Mouse (Mus musculus): ENCODE data around the gene Chil6. TPM values are rescaled to one million over a fixed set of nuclear protein-coding genes. Genes with fewer than 3 reads are reported as not detected.
A peak's percentile ranks its signal among the peaks of the same experiment; 100 is the strongest.

The Chil6 gene
- total RNA-seq (2014; rRNA removed) (not detected in 2 replicates), polyA plus RNA-seq (2012; rRNA removed) (not detected in 2 replicates)

- no peak for DNase-seq (ENCODE audit: extremely low read depth, low read depth, low spot score)
- Histone ChIP-seq H3K27me3 (ENCODE audit: control insufficient read depth, insufficient read depth, low read length) (no peaks in the 10 kb centered on the region), H3K27ac (replicated peaks; ENCODE audit: insufficient read depth, low read depth, low read length) (no peak within 1 kb of the TSS), H3K36me3 (ENCODE audit: control insufficient read depth, insufficient read depth, low read length) (no peaks in the 10 kb centered on the region), H3K4me1 (ENCODE audit: control insufficient read depth, insufficient read depth, low read length) (no peaks in the 10 kb centered on the region), H3K4me3 (ENCODE audit: insufficient read depth, low read depth, low read length) (no peak within 1 kb of the TSS), H3K9ac (ENCODE audit: low read depth, low read length) (no peak within 1 kb of the TSS), H3K79me2 (ENCODE audit: control insufficient read depth, insufficient read depth, low read length) (no peaks in the 10 kb centered on the region)
- TF ChIP-seq POLR2A (IDR thresholded peaks at IDR 0.05; ENCODE audit: extremely low read depth, insufficient read depth, low read length) (no peak), CTCF (IDR thresholded peaks at IDR 0.05; ENCODE audit: low read depth, low read length) (no peak)
Observed at GRCm38 (mm10) chr3:106406082-106406481, at the start of gene Chil6. TSS of gene Chil6 (minus strand) at chr3:106406182.

DNA sequence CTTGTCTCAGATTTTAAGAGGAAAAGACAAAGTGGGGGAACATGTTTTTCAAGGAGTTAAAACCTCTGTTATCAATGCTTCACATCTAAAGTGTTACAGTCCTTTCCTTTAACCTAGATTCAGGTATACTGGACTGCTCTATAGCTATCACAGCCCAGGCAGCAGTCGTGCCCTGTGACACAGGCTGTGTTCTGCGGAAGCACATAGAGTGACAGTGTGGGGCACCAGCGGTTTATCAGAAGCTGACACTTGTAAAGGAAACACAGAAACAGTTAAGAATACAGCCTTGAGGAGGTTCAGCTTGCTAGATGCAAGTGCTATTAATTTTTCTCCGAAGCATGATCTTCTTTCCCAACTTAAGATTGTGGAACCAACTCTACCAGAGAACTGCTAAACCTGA is 46.6 kb upstream of the Chil6 start:
- Histone ChIP-seq H3K4me3 (ENCODE audit: insufficient read depth, low read depth, low read length) (no peak overlapping the region), H3K27ac (replicated peaks; ENCODE audit: insufficient read depth, low read depth, low read length) (no peak overlapping the region), H3K27me3 (ENCODE audit: control insufficient read depth, insufficient read depth, low read length) (no peaks in the 10 kb centered on the region), H3K36me3 (ENCODE audit: control insufficient read depth, insufficient read depth, low read length) (no peaks in the 10 kb centered on the region), H3K4me1 (ENCODE audit: control insufficient read depth, insufficient read depth, low read length) (no peaks in the 10 kb centered on the region), H3K79me2 (ENCODE audit: control insufficient read depth, insufficient read depth, low read length) (no peaks in the 10 kb centered on the region), H3K9ac (ENCODE audit: low read depth, low read length) (no peak overlapping the region)
- TF ChIP-seq POLR2A (IDR thresholded peaks at IDR 0.05; ENCODE audit: extremely low read depth, insufficient read depth, low read length) (no peak), CTCF (IDR thresholded peaks at IDR 0.05; ENCODE audit: low read depth, low read length) (no peak)
- no peak for DNase-seq (ENCODE audit: extremely low read depth, low read depth, low spot score)
- WGBS: 74% methylated on average over 4 of the region's 4 CpGs

DNA sequence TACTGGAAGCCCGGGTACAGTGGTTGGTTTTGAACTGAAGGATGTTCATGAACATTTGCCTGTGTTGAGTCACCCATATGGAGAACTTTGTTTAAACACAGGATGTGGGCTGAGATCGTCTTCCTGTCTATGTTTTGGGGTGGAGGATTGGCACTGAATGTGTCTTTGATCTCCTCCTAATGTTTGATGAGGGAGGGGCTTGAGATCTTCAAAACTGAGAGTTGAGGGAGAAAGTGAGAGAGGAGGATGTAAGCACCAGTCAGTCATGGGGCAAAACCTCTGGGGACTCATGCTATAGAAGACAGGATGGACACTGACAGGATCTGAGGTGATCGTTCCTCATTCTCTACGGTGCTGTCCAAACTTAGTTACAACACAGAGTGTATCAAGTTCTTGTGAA is 43.6 kb upstream of the Chil6 start:
- no peak overlapping the region for H3K27ac ChIP-seq (replicated peaks; ENCODE audit: insufficient read depth, low read depth, low read length)
- TF ChIP-seq CTCF (IDR thresholded peaks at IDR 0.05; ENCODE audit: low read depth, low read length) (no peak), POLR2A (IDR thresholded peaks at IDR 0.05; ENCODE audit: extremely low read depth, insufficient read depth, low read length) (no peak)
- WGBS: 76% methylated on average over 4 of the region's 4 CpGs
- no peaks in the 10 kb centered on the region for H3K79me2 ChIP-seq (ENCODE audit: control insufficient read depth, insufficient read depth, low read length)
- H3K27me3 ChIP-seq (ENCODE audit: control insufficient read depth, insufficient read depth, low read length): no peaks in the 10 kb centered on the region
- no peak overlapping the region for H3K9ac ChIP-seq (ENCODE audit: low read depth, low read length)
- no peaks in the 10 kb centered on the region for H3K36me3 ChIP-seq (ENCODE audit: control insufficient read depth, insufficient read depth, low read length)
- peak; percentile 7 for DNase-seq (ENCODE audit: extremely low read depth, low read depth, low spot score)
- H3K4me3 ChIP-seq (ENCODE audit: insufficient read depth, low read depth, low read length): no peak overlapping the region
- no peaks in the 10 kb centered on the region for H3K4me1 ChIP-seq (ENCODE audit: control insufficient read depth, insufficient read depth, low read length)

DNA sequence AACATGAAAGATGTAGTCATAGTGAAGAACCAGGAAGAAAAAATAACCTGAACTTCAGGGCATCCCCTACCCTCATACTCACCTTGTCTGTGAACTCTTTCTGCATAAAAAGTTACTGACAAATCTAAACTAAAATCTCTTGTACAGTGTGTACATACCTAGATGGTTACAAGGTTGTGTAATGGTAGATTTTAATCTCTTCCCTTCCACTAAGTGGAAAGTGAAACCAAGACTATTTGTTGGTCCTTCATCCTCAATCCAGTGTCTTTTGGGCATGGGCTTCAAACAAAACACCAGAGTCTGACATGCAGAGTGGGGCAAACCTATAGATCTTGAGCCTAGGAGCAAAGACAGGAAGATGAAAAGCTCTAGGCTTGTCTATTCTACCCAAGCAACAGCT is 43.0 kb upstream of the Chil6 start:
- Histone ChIP-seq H3K27ac (replicated peaks; ENCODE audit: insufficient read depth, low read depth, low read length) (no peak overlapping the region), H3K27me3 (ENCODE audit: control insufficient read depth, insufficient read depth, low read length) (no peaks in the 10 kb centered on the region), H3K4me3 (ENCODE audit: insufficient read depth, low read depth, low read length) (no peak overlapping the region)

GRCm38 (mm10) chr3:106448571-106448970 is 42.6 kb upstream of the Chil6 start:
- Histone ChIP-seq H3K9ac (ENCODE audit: low read depth, low read length) (no peak overlapping the region), H3K36me3 (ENCODE audit: control insufficient read depth, insufficient read depth, low read length) (no peaks in the 10 kb centered on the region), H3K79me2 (ENCODE audit: control insufficient read depth, insufficient read depth, low read length) (no peaks in the 10 kb centered on the region), H3K27me3 (ENCODE audit: control insufficient read depth, insufficient read depth, low read length) (no peaks in the 10 kb centered on the region), H3K4me3 (ENCODE audit: insufficient read depth, low read depth, low read length) (no peak overlapping the region), H3K4me1 (ENCODE audit: control insufficient read depth, insufficient read depth, low read length) (no peaks in the 10 kb centered on the region), H3K27ac (replicated peaks; ENCODE audit: insufficient read depth, low read depth, low read length) (no peak overlapping the region)
- peak; percentile 55 for DNase-seq (ENCODE audit: extremely low read depth, low read depth, low spot score)
- TF ChIP-seq CTCF (IDR thresholded peaks at IDR 0.05; ENCODE audit: low read depth, low read length) (peak; percentile 65), POLR2A (IDR thresholded peaks at IDR 0.05; ENCODE audit: extremely low read depth, insufficient read depth, low read length) (no peak)

More for the DNA sequence above, 43.0 kb upstream of the Chil6 start:
- DNase-seq (ENCODE audit: extremely low read depth, low read depth, low spot score): no peak
- no peaks in the 10 kb centered on the region for H3K36me3 ChIP-seq (ENCODE audit: control insufficient read depth, insufficient read depth, low read length)
- TF ChIP-seq CTCF (IDR thresholded peaks at IDR 0.05; ENCODE audit: low read depth, low read length) (no peak), POLR2A (IDR thresholded peaks at IDR 0.05; ENCODE audit: extremely low read depth, insufficient read depth, low read length) (no peak)
- H3K4me1 ChIP-seq (ENCODE audit: control insufficient read depth, insufficient read depth, low read length): no peaks in the 10 kb centered on the region
- H3K9ac ChIP-seq (ENCODE audit: low read depth, low read length): no peak overlapping the region
- no peaks in the 10 kb centered on the region for H3K79me2 ChIP-seq (ENCODE audit: control insufficient read depth, insufficient read depth, low read length)

Other genes starting within 250 kb of the Chil6 start
- 0.18 and 0.20 TPM in 2 replicates for gene Chil3, start 238.6 kb downstream of the Chil6 start, total RNA-seq (2014; rRNA removed)
- 0.05 and 0.09 TPM in 2 replicates for gene Chil3, start 238.6 kb downstream of the Chil6 start, polyA plus RNA-seq (2012; rRNA removed)
- gene Chil4, start 186.7 kb downstream of the Chil6 start, total RNA-seq (2014; rRNA removed): 0.13 TPM in 1 of 2 replicates, not detected in the other
- not detected in 2 replicates for gene Chil4, start 186.7 kb downstream of the Chil6 start, polyA plus RNA-seq (2012; rRNA removed)
- gene Dennd2d, start 76.2 kb upstream of the Chil6 start, total RNA-seq (2014; rRNA removed): 7.3 and 8.0 TPM in 2 replicates
- 3.4 and 4.9 TPM in 2 replicates for gene Dennd2d, start 76.2 kb upstream of the Chil6 start, polyA plus RNA-seq (2012; rRNA removed)
- gene Dram2, start 141.6 kb upstream of the Chil6 start, total RNA-seq (2014; rRNA removed): 116 and 144 TPM in 2 replicates
- 47.0 and 48.6 TPM in 2 replicates for gene Dram2, start 141.6 kb upstream of the Chil6 start, polyA plus RNA-seq (2012; rRNA removed)
- 105 and 108 TPM in 2 replicates for gene Cept1, start 141.6 kb upstream of the Chil6 start, total RNA-seq (2014; rRNA removed)
- gene Cept1, start 141.6 kb upstream of the Chil6 start, polyA plus RNA-seq (2012; rRNA removed): 32.9 and 33.2 TPM in 2 replicates

Measured in liver, adult 2 months (tissue).